Mouse (Mus musculus): ENCODE measurements at regions not wholly inside any gene's neighbourhood (a gene's known extent, or its start where the extent isn't known, plus 50 kb on each side); places are given as distances from the start of the nearest gene placed in this dataset.

GRCm38 (mm10) chr13:31349671-31350070 is 206.3 kb upstream of the Foxq1 start:
- no peak for ATAC-seq
- no peak overlapping the region for H3K4me3 ChIP-seq
- no peaks in the 10 kb centered on the region for H3K9me3 ChIP-seq (replicated peaks)
- H3K4me1 ChIP-seq = no peaks in the 10 kb centered on the region
- no peak overlapping the region for H3K27ac ChIP-seq
- no peaks in the 10 kb centered on the region for H3K27me3 ChIP-seq
- 74% methylated on average over 2 of the region's 2 CpGs for WGBS
- H3K36me3 ChIP-seq (ENCODE audit: poor library complexity, severe bottlenecking) = no peaks in the 10 kb centered on the region
- no peak overlapping the region for H3K9ac ChIP-seq
- no peak overlapping the region for H3K4me2 ChIP-seq

GRCm38 (mm10) chr13:31351481-31351880 is 204.5 kb upstream of the Foxq1 start:
- Histone ChIP-seq H3K4me2 (no peak overlapping the region), H3K9me3 (replicated peaks) (no peaks in the 10 kb centered on the region), H3K4me3 (no peak overlapping the region), H3K4me1 (no peaks in the 10 kb centered on the region), H3K9ac (no peak overlapping the region), H3K27ac (no peak overlapping the region), H3K27me3 (no peaks in the 10 kb centered on the region), H3K36me3 (ENCODE audit: poor library complexity, severe bottlenecking) (no peaks in the 10 kb centered on the region)
- no peak for ATAC-seq

- ATAC-seq = no peak
- Histone ChIP-seq H3K27me3 (no peaks in the 10 kb centered on the region), H3K4me1 (no peaks in the 10 kb centered on the region), H3K36me3 (ENCODE audit: poor library complexity, severe bottlenecking) (no peaks in the 10 kb centered on the region), H3K9me3 (replicated peaks) (no peaks in the 10 kb centered on the region), H3K27ac (no peak overlapping the region), H3K9ac (no peak overlapping the region), H3K4me2 (no peak overlapping the region), H3K4me3 (no peak overlapping the region)
- WGBS = 78% methylated on average over 5 of the region's 5 CpGs
Observed at GRCm38 (mm10) chr13:31352825-31353224, 203.1 kb upstream of the Foxq1 start.

GRCm38 (mm10) chr13:31359353-31359752 is 196.6 kb upstream of the Foxq1 start:
- Histone ChIP-seq H3K27ac (no peak overlapping the region), H3K9ac (no peak overlapping the region), H3K4me2 (no peak overlapping the region), H3K4me1 (no peaks in the 10 kb centered on the region), H3K27me3 (no peaks in the 10 kb centered on the region), H3K9me3 (replicated peaks) (no peaks in the 10 kb centered on the region), H3K36me3 (ENCODE audit: poor library complexity, severe bottlenecking) (no peaks in the 10 kb centered on the region), H3K4me3 (no peak overlapping the region)
- peak; percentile 23; the same call in 1 of the 2 replicates for ATAC-seq
- WGBS = 88% methylated on average over 4 of the region's 4 CpGs

GRCm38 (mm10) chr13:31362386-31362785 is 193.5 kb upstream of the Foxq1 start:
- no peak overlapping the region for H3K4me3 ChIP-seq
- no peak overlapping the region for H3K4me2 ChIP-seq
- H3K27me3 ChIP-seq = no peaks in the 10 kb centered on the region
- H3K9ac ChIP-seq = no peak overlapping the region
- no peaks in the 10 kb centered on the region for H3K4me1 ChIP-seq
- WGBS = 39% methylated on average over 3 of the region's 3 CpGs
- no peaks in the 10 kb centered on the region for H3K9me3 ChIP-seq (replicated peaks)
- no peak for ATAC-seq
- H3K36me3 ChIP-seq (ENCODE audit: poor library complexity, severe bottlenecking) = no peaks in the 10 kb centered on the region
- no peak overlapping the region for H3K27ac ChIP-seq

GRCm38 (mm10) chr13:31364369-31364768 is 191.6 kb upstream of the Foxq1 start:
- Histone ChIP-seq H3K9me3 (replicated peaks) (no peaks in the 10 kb centered on the region), H3K4me3 (no peak overlapping the region), H3K27ac (no peak overlapping the region), H3K4me1 (no peaks in the 10 kb centered on the region), H3K36me3 (ENCODE audit: poor library complexity, severe bottlenecking) (no peaks in the 10 kb centered on the region), H3K9ac (no peak overlapping the region), H3K27me3 (no peaks in the 10 kb centered on the region), H3K4me2 (no peak overlapping the region)
- WGBS = 67% methylated on average over 4 of the region's 4 CpGs
- ATAC-seq = peak; percentile 65; the same call in 1 of the 2 replicates

- whole genome bisulfite sequencing = 90% methylated on average over 3 of the region's 3 CpGs
- Histone ChIP-seq H3K9me3 (replicated peaks) (no peaks in the 10 kb centered on the region), H3K9ac (no peak overlapping the region), H3K4me1 (no peaks in the 10 kb centered on the region), H3K27ac (no peak overlapping the region), H3K27me3 (no peaks in the 10 kb centered on the region), H3K4me2 (no peak overlapping the region), H3K4me3 (no peak overlapping the region), H3K36me3 (ENCODE audit: poor library complexity, severe bottlenecking) (no peaks in the 10 kb centered on the region)
- ATAC-seq = no peak
Observed at GRCm38 (mm10) chr13:31367226-31367625, 188.7 kb upstream of the Foxq1 start.

- Histone ChIP-seq H3K36me3 (ENCODE audit: poor library complexity, severe bottlenecking) (no peaks in the 10 kb centered on the region), H3K27me3 (no peaks in the 10 kb centered on the region), H3K9me3 (replicated peaks) (no peaks in the 10 kb centered on the region), H3K4me2 (no peak overlapping the region), H3K9ac (no peak overlapping the region), H3K4me1 (no peaks in the 10 kb centered on the region), H3K4me3 (no peak overlapping the region), H3K27ac (no peak overlapping the region)
- WGBS = 74% methylated on average over 4 of the region's 4 CpGs
- no peak for ATAC-seq
Observed at GRCm38 (mm10) chr13:31369182-31369581, 186.8 kb upstream of the Foxq1 start.

- H3K4me3 ChIP-seq = no peak overlapping the region
- no peak for ATAC-seq
- H3K36me3 ChIP-seq (ENCODE audit: poor library complexity, severe bottlenecking) = no peaks in the 10 kb centered on the region
- no peak overlapping the region for H3K4me2 ChIP-seq
- no peak overlapping the region for H3K27ac ChIP-seq
- H3K4me1 ChIP-seq = no peaks in the 10 kb centered on the region
- no peaks in the 10 kb centered on the region for H3K27me3 ChIP-seq
- no peak overlapping the region for H3K9ac ChIP-seq
- WGBS = 76% methylated on average over 6 of the region's 6 CpGs
- H3K9me3 ChIP-seq (replicated peaks) = no peaks in the 10 kb centered on the region
Observed at GRCm38 (mm10) chr13:31370873-31371272, 185.1 kb upstream of the Foxq1 start.

GRCm38 (mm10) chr13:31374006-31374405 is 181.9 kb upstream of the Foxq1 start:
- H3K9ac ChIP-seq = no peak overlapping the region
- H3K4me3 ChIP-seq = no peak overlapping the region
- 57% methylated on average over 5 of the region's 5 CpGs for WGBS
- H3K27ac ChIP-seq = no peak overlapping the region
- peak; percentile 92 for ATAC-seq
- no peak overlapping the region for H3K4me2 ChIP-seq
- H3K36me3 ChIP-seq (ENCODE audit: poor library complexity, severe bottlenecking) = no peaks in the 10 kb centered on the region
- no peaks in the 10 kb centered on the region for H3K27me3 ChIP-seq
- no peaks in the 10 kb centered on the region for H3K9me3 ChIP-seq (replicated peaks)
- no peaks in the 10 kb centered on the region for H3K4me1 ChIP-seq

- no peaks in the 10 kb centered on the region for H3K9me3 ChIP-seq (replicated peaks)
- no peak overlapping the region for H3K4me2 ChIP-seq
- H3K27me3 ChIP-seq = no peaks in the 10 kb centered on the region
- H3K9ac ChIP-seq = no peak overlapping the region
- no peaks in the 10 kb centered on the region for H3K36me3 ChIP-seq (ENCODE audit: poor library complexity, severe bottlenecking)
- no peak overlapping the region for H3K27ac ChIP-seq
- H3K4me1 ChIP-seq = no peaks in the 10 kb centered on the region
- 73% methylated on average over 4 of the region's 4 CpGs for WGBS
- ATAC-seq = no peak
- H3K4me3 ChIP-seq = no peak overlapping the region
Observed at GRCm38 (mm10) chr13:31393421-31394215, 162.3 kb upstream of the Foxq1 start.

- no peak overlapping the region for H3K27ac ChIP-seq
- 85% methylated on average over 5 of the region's 5 CpGs for WGBS
- H3K9ac ChIP-seq = no peak overlapping the region
- no peak for ATAC-seq
- no peaks in the 10 kb centered on the region for H3K4me1 ChIP-seq
- no peaks in the 10 kb centered on the region for H3K36me3 ChIP-seq (ENCODE audit: poor library complexity, severe bottlenecking)
- no peaks in the 10 kb centered on the region for H3K9me3 ChIP-seq (replicated peaks)
- H3K27me3 ChIP-seq = no peaks in the 10 kb centered on the region
- H3K4me3 ChIP-seq = no peak overlapping the region
- H3K4me2 ChIP-seq = no peak overlapping the region
Observed at GRCm38 (mm10) chr13:31396216-31396910, 159.6 kb upstream of the Foxq1 start.

All from forebrain, embryonic 13.5 days (tissue).